Mouse (Mus musculus) E14TG2a.4 (cell line): ENCODE data around the gene Fam189a1.

ENCODE experiments used
- CTCF ChIP-seq: conservative IDR thresholded peaks from 2 replicates; pipeline ENCODE4 v1.5.1; 2014; ENCODE audit warnings: low read length
- NANOG ChIP-seq: IDR thresholded peaks from 2 replicates; pipeline ENCODE4 v1.6.1; 2014; ENCODE audit warnings: borderline replicate concordance, low read length, mixed read lengths
- POU5F1 ChIP-seq: IDR thresholded peaks from 2 replicates; pipeline ENCODE4 v1.6.1; 2014; ENCODE audit warnings: low read length, borderline replicate concordance

- no peak for TF ChIP-seq CTCF
- no peak for TF ChIP-seq NANOG
- no peak for TF ChIP-seq POU5F1
These were observed 194.2 kb downstream of the Fam189a1 start for GRCm38 (mm10) chr7:64962128-64962527.
